Mouse (Mus musculus) neural tube, embryonic 14.5 days (tissue): ENCODE measurements at regions not wholly inside any gene's neighbourhood (a gene's known extent, or its start where the extent isn't known, plus 50 kb on each side); places are given as distances from the start of the nearest gene placed in this dataset.

Experiments
- ATAC-seq: fragments of 200-750 bp; cut with Nextera tagmentation; 2 replicates; pipeline ENCODE4 v1.8.0; 2017; ENCODE audit warnings: low read depth, mild to moderate bottlenecking, moderate TSS enrichment, moderate library complexity
- H3K27ac ChIP-seq: fragments of 300-500 bp; sonication (generic); 2 replicates; pipeline ENCODE4 v1.5.1; 2014; ENCODE audit warnings: low read depth, mild to moderate bottlenecking, control low read depth, low read length, moderate library complexity, mixed read lengths
- H3K27me3 ChIP-seq: fragments of 300-500 bp; sonication (generic); 2 replicates; pipeline ENCODE4 v1.6.1; 2014; ENCODE audit warnings: low read length; ENCODE audit not compliant: control insufficient read depth, insufficient read depth
- H3K36me3 ChIP-seq: fragments of 300-500 bp; sonication (generic); 2 replicates; pipeline ENCODE4 v1.6.1; 2014; ENCODE audit warnings: low read length, mixed read lengths; ENCODE audit not compliant: control insufficient read depth, insufficient read depth
- H3K4me1 ChIP-seq: fragments of 300-500 bp; sonication (generic); 2 replicates; pipeline ENCODE4 v1.6.1; 2014; ENCODE audit warnings: low read length; ENCODE audit not compliant: control insufficient read depth, insufficient read depth
- H3K4me2 ChIP-seq: fragments of 300-500 bp; sonication (generic); 2 replicates; pipeline ENCODE4 v1.6.1; 2014; ENCODE audit warnings: mild to moderate bottlenecking, low read depth, low read length, control low read depth
- H3K4me3 ChIP-seq: fragments of 300-500 bp; sonication (generic); 2 replicates; pipeline ENCODE4 v1.5.1; 2014; ENCODE audit warnings: low read depth, low read length, control low read depth, mixed read lengths
- H3K9ac ChIP-seq: fragments of 300-500 bp; sonication (generic); replicated peaks from 2 replicates; pipeline ENCODE4 v1.6.1; 2014; ENCODE audit warnings: low read depth, mild to moderate bottlenecking, control low read depth, low read length, mixed read lengths
- H3K9me3 ChIP-seq: fragments of 300-500 bp; sonication (generic); 2 replicates; pipeline ENCODE4 v1.6.1; 2016; ENCODE audit warnings: low read length; ENCODE audit not compliant: control insufficient read depth
- WGBS: fragments of 180-500 bp; shearing (Covaris S2); extraction: QIAGEN DNeasy Blood & Tissue Kit; methylation state at CpG from one replicate; pipeline ENCODE4 v1.1.7; 2014; 5-methylcytosine and 5-hydroxymethylcytosine counted together

- no peak overlapping the region for H3K4me2 ChIP-seq
- no peak overlapping the region for H3K27ac ChIP-seq
- no peak overlapping the region for H3K9ac ChIP-seq
- H3K27me3 ChIP-seq: no peaks in the 10 kb centered on the region
- no peak overlapping the region for H3K4me3 ChIP-seq
- 39% methylated on average over 10 of the region's 10 CpGs for WGBS
- no peaks in the 10 kb centered on the region for H3K9me3 ChIP-seq
- no peaks in the 10 kb centered on the region for H3K4me1 ChIP-seq
- H3K36me3 ChIP-seq: no peaks in the 10 kb centered on the region
- ATAC-seq: no peak
Observed at GRCm38 (mm10) chrX:99605084-99605824, 134.2 kb upstream of the Pja1 start.

- no peak for ATAC-seq
- 83% methylated on average over 6 of the region's 6 CpGs for WGBS
- Histone ChIP-seq H3K4me2 (no peak overlapping the region), H3K4me1 (no peaks in the 10 kb centered on the region), H3K4me3 (no peak overlapping the region), H3K27ac (no peak overlapping the region), H3K27me3 (no peaks in the 10 kb centered on the region), H3K36me3 (no peaks in the 10 kb centered on the region), H3K9me3 (no peaks in the 10 kb centered on the region), H3K9ac (no peak overlapping the region)
Observed at GRCm38 (mm10) chrX:99603714-99604113, 132.6 kb upstream of the Pja1 start.

- WGBS: 76% methylated on average over 12 of the region's 12 CpGs
- no peak for ATAC-seq
- no peak overlapping the region for H3K4me2 ChIP-seq
Observed at GRCm38 (mm10) chrX:99602268-99602885, 131.3 kb upstream of the Pja1 start.

GRCm38 (mm10) chrX:99595493-99595892, 124.4 kb upstream of the Pja1 start:
- Histone ChIP-seq H3K36me3 (no peaks in the 10 kb centered on the region), H3K4me2 (no peak overlapping the region), H3K27me3 (no peaks in the 10 kb centered on the region), H3K9ac (no peak overlapping the region), H3K27ac (no peak overlapping the region), H3K9me3 (no peaks in the 10 kb centered on the region), H3K4me3 (no peak overlapping the region), H3K4me1 (no peaks in the 10 kb centered on the region)
- WGBS: 89% methylated on average over 6 of the region's 6 CpGs
- ATAC-seq: no peak

More at GRCm38 (mm10) chrX:99602268-99602885, 131.3 kb upstream of the Pja1 start:
- Histone ChIP-seq H3K9ac (no peak overlapping the region), H3K4me3 (no peak overlapping the region), H3K9me3 (no peaks in the 10 kb centered on the region), H3K27me3 (no peaks in the 10 kb centered on the region), H3K4me1 (no peaks in the 10 kb centered on the region), H3K36me3 (no peaks in the 10 kb centered on the region), H3K27ac (no peak overlapping the region)

GRCm38 (mm10) chrX:99593872-99594487, 122.9 kb upstream of the Pja1 start:
- Histone ChIP-seq H3K4me3 (no peak overlapping the region), H3K9me3 (no peaks in the 10 kb centered on the region), H3K27ac (no peak overlapping the region), H3K4me2 (no peak overlapping the region), H3K9ac (no peak overlapping the region), H3K36me3 (no peaks in the 10 kb centered on the region), H3K27me3 (no peaks in the 10 kb centered on the region), H3K4me1 (no peaks in the 10 kb centered on the region)
- WGBS: 12% methylated on average over 22 of the region's 28 CpGs
- ATAC-seq: peak; percentile 22; the same call in 1 of the 2 replicates

- Histone ChIP-seq H3K36me3 (no peaks in the 10 kb centered on the region), H3K4me1 (no peaks in the 10 kb centered on the region), H3K9me3 (no peaks in the 10 kb centered on the region), H3K4me2 (no peak overlapping the region), H3K27me3 (no peaks in the 10 kb centered on the region), H3K27ac (no peak overlapping the region), H3K4me3 (no peak overlapping the region), H3K9ac (no peak overlapping the region)
- no peak for ATAC-seq
- WGBS: 57% methylated on average over 11 of the region's 11 CpGs
Observed at GRCm38 (mm10) chrX:99592980-99593379, 121.9 kb upstream of the Pja1 start.

GRCm38 (mm10) chrX:99587284-99587683, 116.2 kb upstream of the Pja1 start:
- H3K27ac ChIP-seq: no peak overlapping the region
- no peak overlapping the region for H3K4me2 ChIP-seq
- no peaks in the 10 kb centered on the region for H3K36me3 ChIP-seq
- no peaks in the 10 kb centered on the region for H3K9me3 ChIP-seq
- WGBS: 39% methylated on average over 2 of the region's 2 CpGs
- H3K4me1 ChIP-seq: no peaks in the 10 kb centered on the region
- no peak; the same call in 1 of the 2 replicates for ATAC-seq
- H3K27me3 ChIP-seq: no peaks in the 10 kb centered on the region
- no peak overlapping the region for H3K4me3 ChIP-seq
- no peak overlapping the region for H3K9ac ChIP-seq

- no peak overlapping the region for H3K4me2 ChIP-seq
- no peaks in the 10 kb centered on the region for H3K4me1 ChIP-seq
- no peak overlapping the region for H3K4me3 ChIP-seq
- ATAC-seq: no peak
- 63% methylated on average over 10 of the region's 11 CpGs for WGBS
- no peak overlapping the region for H3K27ac ChIP-seq
- no peaks in the 10 kb centered on the region for H3K27me3 ChIP-seq
- no peak overlapping the region for H3K9ac ChIP-seq
- H3K36me3 ChIP-seq: no peaks in the 10 kb centered on the region
- no peaks in the 10 kb centered on the region for H3K9me3 ChIP-seq
Observed at GRCm38 (mm10) chrX:99586282-99586681, 115.2 kb upstream of the Pja1 start.

- 29% methylated on average over 3 of the region's 3 CpGs for WGBS
- ATAC-seq: 0 out of 2 replicates have a peak, but pooled peaks have one; percentile 15
- no peak overlapping the region for H3K27ac ChIP-seq
Observed at GRCm38 (mm10) chrX:99585703-99586102, 114.6 kb upstream of the Pja1 start.

More at GRCm38 (mm10) chrX:99585703-99586102, 114.6 kb upstream of the Pja1 start:
- Histone ChIP-seq H3K27me3 (no peaks in the 10 kb centered on the region), H3K9me3 (no peaks in the 10 kb centered on the region), H3K4me2 (no peak overlapping the region), H3K36me3 (no peaks in the 10 kb centered on the region), H3K4me1 (no peaks in the 10 kb centered on the region), H3K9ac (no peak overlapping the region), H3K4me3 (no peak overlapping the region)
